Mouse (Mus musculus): ENCODE data around the gene Stk24.

- no peak for TF ChIP-seq GATA1 (IDR thresholded peaks at IDR 0.05; ENCODE audit: low read length)
- no peak for TF ChIP-seq TAL1 (IDR thresholded peaks at IDR 0.05; ENCODE audit: low read length)
Measured at GRCm38 (mm10) chr14:121305316-121306064, 74.3 kb downstream of the Stk24 start.
